Mouse (Mus musculus) heart, postnatal 14 days (tissue): ENCODE results near the gene Traf3ip2. TPM values are rescaled to one million over a fixed set of nuclear protein-coding genes. Genes with fewer than 3 reads are reported as not detected.
A peak's percentile ranks its signal among the peaks of the same experiment; 100 is the strongest.

Source experiments
- DNase-seq, 2 experiments: peaks; one replicate each; pipeline ENCODE4 v3.0.0; 2021 to 2022
- intact Hi-C: fragments of 180-260 bp; cut with DNase I; formaldehyde crosslinking; loops from one replicate; pipeline ENCODE4 v1.15.1; 2025
- total RNA-seq, 2 experiments: library from RNA; stranded (reverse); gene quantifications; 2 replicates each; pipeline ENCODE4 v1.2.3; 2021

Gene Traf3ip2
- total RNA-seq, 2 experiments from 2014 or later: 5.3 to 6.8 TPM

GRCm38 (mm10) chr10:39660698-39661097 lies 48.0 kb downstream of the Traf3ip2 start:
- intact Hi-C loops: no loop called here
- no peak for DNase-seq

DNA sequence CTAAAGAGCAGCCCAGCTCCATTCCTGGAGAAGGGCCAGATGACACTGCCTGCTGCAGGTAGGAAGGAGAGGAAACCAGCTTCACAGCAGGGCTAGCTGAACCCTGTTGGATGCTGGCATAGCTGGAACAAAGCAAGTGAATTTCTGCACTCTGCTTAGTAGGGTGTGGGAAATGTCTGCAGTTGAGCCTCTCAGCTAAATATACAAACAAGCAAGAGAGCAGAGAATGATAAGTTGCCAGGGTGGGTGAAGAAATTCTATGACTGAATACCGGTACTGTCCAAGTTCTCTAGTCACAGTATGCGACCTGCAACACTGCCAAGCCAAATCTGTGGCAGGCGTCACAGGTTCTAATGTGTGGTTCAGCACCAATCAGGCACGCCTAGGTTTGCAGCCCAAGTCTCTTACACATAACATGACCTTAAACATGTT lies 52.4 kb downstream of the Traf3ip2 start:
- intact Hi-C loops: no loop called here
- DNase-seq: peak in 1 of 2 experiments; percentile 8

DNA sequence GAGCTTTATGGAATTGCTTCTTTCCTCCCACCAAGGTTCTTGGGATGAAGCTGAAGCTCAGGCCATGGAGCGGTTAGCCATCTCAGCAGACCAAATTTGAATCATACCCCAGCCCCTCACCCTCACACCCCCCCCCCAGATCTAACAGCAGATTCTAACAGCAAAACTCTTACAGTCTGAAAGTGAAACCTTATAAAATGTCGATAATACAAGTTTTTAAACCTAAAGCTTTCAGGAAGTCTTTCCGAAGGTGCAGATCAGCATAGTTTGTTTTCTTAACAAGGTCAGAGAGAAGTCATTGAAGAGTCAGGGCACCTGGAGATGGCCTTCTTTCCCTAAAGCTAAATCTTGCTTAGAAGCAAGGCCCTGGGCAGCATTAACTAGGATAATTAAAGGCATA lies 53.3 kb downstream of the Traf3ip2 start:
- no peak for DNase-seq
- intact Hi-C loops: no loop called here

DNA sequence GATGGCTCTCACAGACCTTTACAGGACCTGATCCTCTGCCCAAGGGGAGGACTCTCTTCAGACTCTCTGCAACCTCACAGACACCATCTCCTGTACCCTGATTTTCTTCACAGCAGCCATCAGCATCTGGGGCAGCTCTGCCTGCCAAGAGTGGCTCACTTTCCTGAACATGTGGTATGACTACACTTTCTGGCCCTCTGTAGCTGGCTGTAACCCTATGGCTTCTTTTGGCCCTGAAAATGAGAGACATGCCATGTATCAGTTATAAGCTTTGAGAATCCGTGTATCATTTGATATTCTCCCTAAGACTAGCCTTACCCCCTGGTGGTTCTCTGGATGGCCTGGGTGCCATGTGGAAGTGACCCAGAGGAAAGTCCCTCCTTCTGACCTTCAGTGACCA lies 58.7 kb downstream of the Traf3ip2 start:
- DNase-seq: no peak
- intact Hi-C loops: no loop called here

- intact Hi-C loops: no loop called here
Observed at GRCm38 (mm10) chr10:39672547-39673051, 59.9 kb downstream of the Traf3ip2 start.

DNA sequence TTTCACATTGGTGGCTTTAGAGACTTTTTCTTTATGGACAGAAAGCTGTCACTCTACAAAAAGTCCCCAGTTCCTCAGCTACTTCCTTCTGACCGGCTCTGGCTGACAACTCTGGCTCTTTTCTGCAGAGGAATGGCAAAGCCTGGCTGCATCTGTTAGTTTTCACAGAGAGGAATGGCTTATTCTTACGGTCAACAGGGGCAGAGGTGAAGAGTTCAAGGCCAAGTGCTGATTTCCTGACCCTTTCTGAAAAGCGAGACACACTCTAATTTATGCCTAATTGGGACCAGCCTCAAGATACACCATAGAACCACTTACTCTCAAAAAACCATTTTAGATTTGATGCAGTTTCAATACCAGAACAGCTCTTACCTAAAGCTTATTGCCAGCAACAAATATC lies 61.4 kb downstream of the Traf3ip2 start:
- no peak for DNase-seq
- intact Hi-C loops: no loop called here

More at GRCm38 (mm10) chr10:39672547-39673051, 59.9 kb downstream of the Traf3ip2 start:
- no peak for DNase-seq

DNA sequence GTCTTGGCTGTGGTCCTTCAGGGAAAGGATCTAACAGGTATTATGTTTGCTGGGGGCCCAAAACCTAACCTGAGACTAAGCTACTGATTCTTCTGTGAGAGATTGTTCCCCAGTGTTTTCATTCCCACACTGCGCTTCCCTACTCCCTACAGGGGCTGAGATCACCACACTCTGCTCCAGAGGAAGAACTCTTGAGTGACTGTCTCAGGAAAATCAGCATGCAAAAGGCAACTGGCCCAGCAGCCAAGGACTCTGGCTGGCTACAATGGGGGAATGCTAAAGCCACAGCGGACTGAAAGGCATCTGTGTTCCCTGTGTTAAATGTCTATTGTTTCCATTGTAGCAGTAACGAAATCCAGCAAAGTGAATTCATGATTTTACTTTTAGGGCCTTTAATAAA lies 62.0 kb downstream of the Traf3ip2 start:
- DNase-seq: peak in 1 of 2 experiments; percentile 12
- intact Hi-C loops: no loop called here

GRCm38 (mm10) chr10:39678199-39678791 lies 65.6 kb downstream of the Traf3ip2 start:
- intact Hi-C loops: no loop called here
- DNase-seq: no peak

GRCm38 (mm10) chr10:39681014-39681413 lies 68.3 kb downstream of the Traf3ip2 start:
- DNase-seq: no peak
- intact Hi-C loops: no loop called here

- DNase-seq: no peak
- intact Hi-C loops: no loop called here
Observed at GRCm38 (mm10) chr10:39682556-39682955, 69.8 kb downstream of the Traf3ip2 start.

DNA sequence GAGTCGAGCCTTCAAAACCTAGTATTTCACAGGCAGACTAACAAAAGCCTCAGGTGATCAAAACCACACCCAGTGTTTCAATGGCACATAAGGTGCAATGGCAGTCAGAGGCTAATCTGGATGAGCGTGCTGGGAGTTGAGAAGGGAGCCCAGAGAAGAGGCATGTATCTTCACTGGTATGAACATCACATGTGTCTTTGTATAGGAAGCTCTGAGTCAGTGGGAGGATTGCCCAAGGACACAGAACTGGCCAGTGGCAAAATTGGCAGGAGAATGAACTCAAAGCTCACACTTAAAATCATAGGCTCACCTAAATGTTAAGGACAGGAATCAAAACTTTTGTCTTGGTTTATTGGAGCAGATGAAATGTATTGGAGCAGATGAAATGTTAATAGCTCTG lies 70.7 kb downstream of the Traf3ip2 start:
- no peak for DNase-seq
- intact Hi-C loops: no loop called here

- DNase-seq: no peak
- intact Hi-C loops: no loop called here
Observed at GRCm38 (mm10) chr10:39686811-39687210, 74.1 kb downstream of the Traf3ip2 start.

- no peak for DNase-seq
- intact Hi-C loops: no loop called here
Observed at GRCm38 (mm10) chr10:39687851-39688250, 75.1 kb downstream of the Traf3ip2 start.

DNA sequence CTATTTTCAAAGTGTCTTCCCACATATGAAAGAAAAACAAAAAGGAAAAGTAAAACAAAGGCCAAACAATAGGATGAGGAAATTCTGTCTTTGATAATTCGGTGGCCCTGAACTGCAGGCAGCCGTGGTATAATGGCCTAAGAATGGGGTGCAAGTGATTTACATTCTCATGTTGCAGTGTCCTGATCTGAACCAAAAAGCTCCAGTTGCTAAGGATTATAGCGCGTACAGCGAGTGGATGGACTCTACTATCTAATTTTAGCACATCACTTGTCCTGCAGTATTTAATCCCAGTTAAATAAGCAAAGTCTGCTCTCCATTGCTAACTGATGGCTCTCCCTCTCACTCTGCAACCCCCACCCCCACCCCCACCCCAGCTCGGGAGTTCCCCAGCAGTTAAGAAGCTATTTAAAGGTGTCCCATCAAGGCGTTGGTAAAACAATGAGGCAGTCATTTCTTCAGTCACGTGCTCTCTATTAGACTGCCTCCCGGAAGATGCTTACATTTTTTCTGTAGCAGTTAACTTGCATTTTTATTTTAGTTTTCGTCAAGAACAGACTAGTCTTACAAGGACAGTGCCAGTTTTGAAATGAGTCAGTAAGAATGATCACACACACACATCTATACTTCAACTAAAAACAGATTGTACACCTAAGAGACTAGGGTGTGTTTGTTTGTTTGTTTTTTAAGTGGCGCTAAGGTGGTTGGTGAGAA lies 78.8 kb downstream of the Traf3ip2 start:
- DNase-seq: no peak
- intact Hi-C loops: no loop called here

DNA sequence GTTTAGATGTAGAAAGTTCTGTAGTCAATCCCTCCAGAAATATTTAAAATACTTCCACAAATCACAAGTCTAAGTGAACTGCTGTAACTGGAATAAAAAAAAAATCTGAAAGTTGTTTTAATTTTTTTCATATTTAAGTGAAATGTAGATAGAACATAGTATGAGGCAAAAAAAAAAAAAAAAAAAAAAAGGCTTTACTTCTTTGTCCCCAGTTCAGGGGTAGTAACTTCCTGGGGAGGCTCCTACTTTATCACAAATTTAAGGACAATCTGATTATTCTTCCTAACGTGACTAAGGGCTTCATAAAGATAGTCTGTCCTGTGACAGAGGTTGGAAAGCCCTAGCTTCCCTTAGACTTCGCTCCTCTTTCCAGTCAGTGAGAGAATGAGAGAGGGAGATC lies 79.4 kb downstream of the Traf3ip2 start:
- DNase-seq: no peak
- intact Hi-C loops: no loop called here

Other genes starting within 250 kb of the Traf3ip2 start
- gene Fyn, start 244.1 kb upstream of the Traf3ip2 start, total RNA-seq: 10 to 100 TPM; 37.7 to 41.7 TPM
- gene Rev3l, start 119.2 kb downstream of the Traf3ip2 start, total RNA-seq: 10 to 100 TPM; 20.9 to 23.8 TPM